Mouse (Mus musculus) left cerebral cortex, adult 2 months (tissue): ENCODE measurements around the gene Thra. TPM values are rescaled to one million over a fixed set of nuclear protein-coding genes. Genes with fewer than 3 reads are reported as not detected.

Experiments
- DNase-seq, 2 experiments: peaks; one replicate each; pipeline ENCODE4 v3.0.0; 2021 to 2022; ENCODE audit warnings: low spot score in 2 of 2, mixed read lengths in 1 of 2; ENCODE audit errors: extremely low spot score in 1 of 2
- H3K27ac ChIP-seq: fragments of 200-600 bp; 2 replicates; pipeline ENCODE4 v1.8.1; 2022
- H3K4me3 ChIP-seq: fragments of 200-600 bp; 2 replicates; pipeline ENCODE4 v1.8.1; 2022
- CTCF ChIP-seq: fragments of 200-600 bp; IDR thresholded peaks from 2 replicates; pipeline ENCODE4 v1.8.1; 2022; ENCODE audit warnings: antibody characterized with exemption, mild to moderate bottlenecking, moderate library complexity
- intact Hi-C: fragments of 180-260 bp; cut with DNase I; formaldehyde crosslinking; loops from one replicate; pipeline ENCODE4 v1.15.1; 2025
- total RNA-seq, 2 experiments: library from RNA; stranded (reverse); gene quantifications; 2 replicates each; pipeline ENCODE4 v1.2.3; 2021

Thra gene
- total RNA-seq, 2 experiments from 2014 or later: 730 to 768 TPM

DNA sequence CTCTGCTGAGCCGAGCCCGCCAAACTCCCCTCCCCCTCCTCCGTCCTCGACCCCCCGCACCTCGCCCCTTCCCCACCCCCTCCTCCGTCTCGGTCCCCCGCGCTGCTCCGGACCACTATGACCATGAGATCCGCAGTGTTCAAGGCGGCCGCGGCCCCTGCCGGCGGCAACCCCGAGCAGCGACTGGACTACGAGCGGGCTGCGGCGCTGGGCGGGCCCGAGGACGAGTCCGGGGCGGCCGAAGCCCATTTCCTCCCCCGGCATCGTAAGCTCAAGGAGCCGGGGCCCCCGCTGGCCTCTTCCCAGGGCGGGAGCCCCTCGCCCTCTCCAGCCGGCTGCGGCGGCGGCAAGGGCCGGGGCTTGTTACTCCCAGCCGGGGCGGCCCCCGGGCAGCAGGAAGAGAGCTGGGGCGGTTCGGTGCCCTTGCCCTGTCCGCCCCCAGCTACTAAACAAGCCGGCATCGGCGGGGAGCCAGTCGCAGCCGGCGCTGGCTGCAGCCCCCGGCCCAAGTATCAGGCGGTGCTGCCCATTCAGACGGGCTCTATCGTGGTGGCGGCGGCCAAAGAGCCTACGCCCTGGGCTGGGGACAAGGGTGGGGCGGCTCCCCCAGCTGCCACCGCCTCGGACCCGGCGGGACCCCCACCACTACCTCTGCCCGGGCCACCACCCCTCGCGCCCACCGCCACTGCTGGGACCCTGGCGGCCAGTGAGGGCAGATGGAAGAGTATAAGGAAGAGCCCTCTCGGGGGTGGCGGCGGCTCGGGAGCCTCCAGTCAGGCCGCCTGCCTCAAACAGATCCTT is 55.5 kb downstream of the Thra start:
- H3K4me3 ChIP-seq: peak overlapping the region; percentile 79
- intact Hi-C loops: loop anchor here (5.0 kb wide), 1 partner anchor 41 kb away; the partner anchor contains the start of gene Rapgefl1
- peak overlapping the region; percentile 99 for H3K27ac ChIP-seq
- peak in 1 of 2 experiments; percentile 53 for DNase-seq
- peak; percentile 9; the same call in 1 of the 2 replicates for TF ChIP-seq CTCF

- Histone ChIP-seq H3K4me3 (peak overlapping the region; percentile 79), H3K27ac (peak overlapping the region; percentile 99)
- intact Hi-C loops: loop anchor here (5.0 kb wide), 1 partner anchor 41 kb away; the partner anchor contains the start of gene Rapgefl1
- no peak for TF ChIP-seq CTCF
- DNase-seq: peak; percentile 68 to 73
These were observed 56.2 kb downstream of the Thra start for GRCm38 (mm10) chr11:98796515-98797216.

- no peak for TF ChIP-seq CTCF
- DNase-seq: no peak
- peak overlapping the region; percentile 79 for H3K4me3 ChIP-seq
- intact Hi-C loops: loop anchor here (5.0 kb wide), 1 partner anchor 40 kb away; the partner anchor contains the start of gene Rapgefl1
- peak overlapping the region; percentile 99 for H3K27ac ChIP-seq
These were observed 56.9 kb downstream of the Thra start for GRCm38 (mm10) chr11:98797306-98797705.

DNA sequence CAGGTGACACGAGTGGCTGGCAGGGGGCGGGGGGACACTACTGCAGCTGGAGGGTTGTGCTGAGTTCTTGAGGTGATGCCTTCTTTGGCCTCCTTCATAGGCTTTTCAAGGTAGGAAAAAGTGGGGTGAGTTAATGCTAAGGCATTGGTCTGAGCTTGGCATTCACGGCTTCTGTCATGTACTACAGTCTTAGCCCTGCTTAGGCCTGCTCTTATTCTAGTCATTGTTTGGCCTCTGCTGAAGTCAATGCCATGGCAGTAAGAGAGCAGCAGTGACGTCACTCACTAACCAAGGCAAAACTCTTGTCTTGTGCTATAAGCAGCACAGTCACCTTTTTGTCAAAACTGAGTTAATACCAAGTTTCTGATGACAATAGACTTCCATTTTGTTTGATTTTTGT is 57.5 kb downstream of the Thra start:
- DNase-seq: no peak
- H3K4me3 ChIP-seq: peak overlapping the region; percentile 79
- intact Hi-C loops: loop anchor here (1.0 to 5.0 kb wide), 2 partner anchors 10 to 39 kb away; partner anchors contain the start of gene Rapgefl1
- H3K27ac ChIP-seq: peak overlapping the region; percentile 3; the same call in 1 of the 2 replicates
- TF ChIP-seq CTCF: no peak

DNA sequence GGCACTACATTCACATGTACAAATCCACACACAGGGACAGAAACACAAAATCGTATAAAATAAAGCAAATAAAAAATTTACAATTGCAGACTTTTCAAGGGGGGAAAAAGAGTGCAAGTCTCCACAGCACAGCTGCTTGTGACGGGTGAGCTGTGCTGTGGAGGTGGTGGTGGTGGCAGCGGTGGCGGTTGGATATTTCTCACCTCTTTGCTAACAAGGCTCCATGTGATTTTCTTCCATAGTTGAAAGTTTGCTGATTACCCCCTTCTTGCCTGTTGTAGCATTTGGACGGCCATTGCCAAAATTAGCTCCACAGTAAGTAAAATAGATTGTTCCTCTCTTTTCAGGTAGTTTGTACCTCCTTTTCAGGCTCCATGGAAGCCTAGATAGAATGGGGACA is 64.2 kb downstream of the Thra start, which contains the start of gene Casc3:
Casc3 (plus strand) TSS at position 301 of the 400 bp plus-strand sequence.
- intact Hi-C loops: no loop called here
- TF ChIP-seq CTCF: no peak
- Histone ChIP-seq H3K27ac (no peak within 1 kb of the TSS), H3K4me3 (no peak within 1 kb of the TSS)
- DNase-seq: no peak

- DNase-seq: no peak
- H3K4me3 ChIP-seq: no peak overlapping the region
- no peak for TF ChIP-seq CTCF
- no peak overlapping the region for H3K27ac ChIP-seq
- intact Hi-C loops: loop anchor here (1.0 kb wide), 1 partner anchor 10 kb away; no protein-coding TSS in a partner anchor
These were observed 68.0 kb downstream of the Thra start for GRCm38 (mm10) chr11:98808417-98808816.

- peak; percentile 98 to 99 for DNase-seq
- intact Hi-C loops: no loop called here
- no peak; the same call in 1 of the 2 replicates for TF ChIP-seq CTCF
- Histone ChIP-seq H3K4me3 (peak overlapping the region; percentile 74), H3K27ac (peak overlapping the region; percentile 91)
These were observed 69.2 kb downstream of the Thra start for GRCm38 (mm10) chr11:98809457-98810290.

- no peak for DNase-seq
- no peak for TF ChIP-seq CTCF
- intact Hi-C loops: no loop called here
- Histone ChIP-seq H3K4me3 (peak overlapping the region; percentile 74), H3K27ac (peak overlapping the region; percentile 91)
These were observed 70.2 kb downstream of the Thra start for GRCm38 (mm10) chr11:98810686-98811085.

DNA sequence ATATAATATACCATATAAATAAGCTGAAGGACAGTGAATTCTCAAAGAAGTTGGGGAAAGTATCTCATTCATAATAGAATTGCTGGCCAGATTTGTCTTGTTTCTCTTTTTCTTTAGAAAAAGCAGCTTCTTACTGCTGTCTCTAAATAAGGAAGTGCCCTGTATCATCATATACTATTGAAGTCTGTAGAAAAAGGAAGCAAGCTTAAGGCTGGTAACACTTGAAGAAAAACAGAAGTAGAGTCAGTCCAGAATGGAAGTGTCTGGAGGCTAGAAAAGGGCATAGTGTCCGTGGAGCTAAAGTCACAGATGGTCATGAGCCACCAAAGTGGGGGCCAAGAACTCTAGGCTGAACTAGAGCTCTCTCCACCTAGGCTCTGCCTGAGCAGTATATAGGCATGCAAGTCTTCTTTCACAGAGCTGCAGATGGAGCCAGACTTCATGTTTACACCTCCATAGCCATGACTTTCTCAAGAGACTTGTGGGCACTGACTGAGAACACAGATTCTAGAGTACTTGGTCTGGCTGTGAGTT is 76.3 kb downstream of the Thra start:
- DNase-seq: no peak
- no peak for TF ChIP-seq CTCF
- Histone ChIP-seq H3K4me3 (no peak overlapping the region), H3K27ac (no peak overlapping the region)
- intact Hi-C loops: no loop called here

Other genes with a start within 250 kb of the Thra start
- gene Ikzf3, start 194.6 kb upstream of the Thra start, total RNA-seq: under 1 TPM; 0.11 to 0.33 TPM
- not detected for gene Zpbp2, start 189.5 kb upstream of the Thra start, total RNA-seq
- 10 to 100 TPM; 45.9 to 47.9 TPM for gene Ormdl3, start 153.3 kb upstream of the Thra start, total RNA-seq
- not detected for gene Lrrc3c, start 142.3 kb upstream of the Thra start, total RNA-seq
- gene Gm12355, start 115.0 kb upstream of the Thra start, total RNA-seq: 10 to 100 TPM in 1 of 2 experiments, 1 to 10 TPM in 1; 8.8 to 12.1 TPM
- under 1 TPM; 0.23 to 0.27 TPM for gene Gsdma3, start 114.3 kb upstream of the Thra start, total RNA-seq
- gene Gsdma2, start 93.9 kb upstream of the Thra start, total RNA-seq: not detected
- not detected for gene Gsdma, start 76.3 kb upstream of the Thra start, total RNA-seq
- 100 to 1,000 TPM; 132 TPM for gene Psmd3, start 58.1 kb upstream of the Thra start, total RNA-seq
- gene Csf3, start 39.4 kb upstream of the Thra start, total RNA-seq: not detected
- gene Med24, start 11.2 kb upstream of the Thra start, total RNA-seq: 100 to 1,000 TPM; 126 to 134 TPM
- gene Nr1d1, start 34.7 kb downstream of the Thra start, total RNA-seq: 100 to 1,000 TPM in 1 of 2 experiments, 10 to 100 TPM in 1; 91.9 to 153 TPM
- 100 to 1,000 TPM; 178 to 192 TPM for gene Msl1, start 54.9 kb downstream of the Thra start, total RNA-seq
- gene Casc3, start 64.3 kb downstream of the Thra start, total RNA-seq: 10 to 100 TPM; 53.0 to 57.6 TPM
- 100 to 1,000 TPM; 144 to 153 TPM for gene Rapgefl1, start 96.1 kb downstream of the Thra start, total RNA-seq
- gene Wipf2, start 123.0 kb downstream of the Thra start, total RNA-seq: 10 to 100 TPM; 72.7 to 73.9 TPM
- gene Cdc6, start 167.2 kb downstream of the Thra start, total RNA-seq: under 1 TPM; 0.35 to 0.36 TPM
- gene Rara, start 187.2 kb downstream of the Thra start, total RNA-seq: 10 to 100 TPM; 14.0 to 18.7 TPM
- 1 to 10 TPM; 1.4 to 3.2 TPM for gene Gjd3, start 242.4 kb downstream of the Thra start, total RNA-seq